Mouse (Mus musculus) limb, embryonic 15.5 days (tissue): ENCODE measurements around the gene Fhod1. TPM values are rescaled to one million over a fixed set of nuclear protein-coding genes. Genes with fewer than 3 reads are reported as not detected.

Source experiments
- ATAC-seq: fragments of 200-750 bp; cut with Nextera tagmentation; 2 replicates; pipeline ENCODE4 v1.8.0; 2017; ENCODE audit warnings: low read depth, moderate TSS enrichment; ENCODE audit not compliant: insufficient number of reproducible peaks, low FRiP score, low TSS enrichment
- H3K27ac ChIP-seq: fragments of 300-500 bp; sonication (generic); 2 replicates; pipeline ENCODE4 v1.5.1; 2015; ENCODE audit warnings: moderate library complexity, mild to moderate bottlenecking, inconsistent platforms
- H3K27me3 ChIP-seq: fragments of 300-500 bp; sonication (generic); 2 replicates; pipeline ENCODE4 v1.6.1; 2015; ENCODE audit warnings: inconsistent platforms
- H3K36me3 ChIP-seq: fragments of 300-500 bp; sonication (generic); 2 replicates; pipeline ENCODE4 v1.6.1; 2015; ENCODE audit warnings: inconsistent platforms
- H3K4me1 ChIP-seq: fragments of 300-500 bp; sonication (generic); 2 replicates; pipeline ENCODE4 v1.6.1; 2015; ENCODE audit warnings: inconsistent platforms
- H3K4me2 ChIP-seq: fragments of 300-500 bp; sonication (generic); 2 replicates; pipeline ENCODE4 v1.6.1; 2015; ENCODE audit warnings: mild to moderate bottlenecking, inconsistent platforms
- H3K4me3 ChIP-seq: fragments of 300-500 bp; sonication (generic); 2 replicates; pipeline ENCODE4 v1.5.1; 2015; ENCODE audit warnings: mild to moderate bottlenecking, inconsistent platforms
- H3K9ac ChIP-seq: fragments of 300-500 bp; sonication (generic); 2 replicates; pipeline ENCODE4 v1.6.1; 2015; ENCODE audit warnings: inconsistent platforms
- H3K9me3 ChIP-seq: fragments of 300-500 bp; sonication (generic); 2 replicates; pipeline ENCODE4 v1.6.1; 2016; ENCODE audit warnings: inconsistent platforms
- WGBS: fragments of 180-500 bp; shearing (Covaris S2); methylation state at CpG from one replicate; pipeline ENCODE4 v1.1.7; 2015; 5-methylcytosine and 5-hydroxymethylcytosine counted together
- polyA plus RNA-seq: library from polyadenylated mRNA; unstranded; fragments of >200 nt; fragmentation: Nextera tagmentation; extraction: Ambion mirVana; gene quantifications from 2 replicates; pipeline ENCODE4 v1.2.1, GENCODE M21; 2015

Fhod1 gene
- polyA plus RNA-seq, 1 experiment from 2014 or later: 1.8 TPM

- WGBS: 52% methylated on average over 12 of the region's 12 CpGs
- H3K4me2 ChIP-seq: no peak overlapping the region
- H3K9ac ChIP-seq: no peak overlapping the region
- H3K36me3 ChIP-seq: peaks cover 7% of the 10 kb centered on the region
- no peak for ATAC-seq
- H3K27ac ChIP-seq: peak overlapping the region; percentile 59
- H3K4me3 ChIP-seq: no peak overlapping the region
- no peaks in the 10 kb centered on the region for H3K27me3 ChIP-seq
- H3K9me3 ChIP-seq: no peaks in the 10 kb centered on the region
- H3K4me1 ChIP-seq: peaks cover 19% of the 10 kb centered on the region
Measured at GRCm38 (mm10) chr8:105361751-105362702, 14.3 kb upstream of the Fhod1 start.

GRCm38 (mm10) chr8:105359646-105360045 lies 11.9 kb upstream of the Fhod1 start:
- Histone ChIP-seq H3K4me3 (no peak overlapping the region), H3K27ac (no peak overlapping the region), H3K27me3 (no peaks in the 10 kb centered on the region), H3K36me3 (peaks cover 12% of the 10 kb centered on the region), H3K9me3 (no peaks in the 10 kb centered on the region), H3K9ac (no peak overlapping the region), H3K4me1 (peaks cover 27% of the 10 kb centered on the region), H3K4me2 (no peak overlapping the region)
- WGBS: 50% methylated on average over 4 of the region's 4 CpGs
- no peak for ATAC-seq

- peaks cover 31% of the 10 kb centered on the region for H3K4me1 ChIP-seq
- no peak overlapping the region for H3K4me3 ChIP-seq
- no peak overlapping the region for H3K4me2 ChIP-seq
- no peak for ATAC-seq
- no peaks in the 10 kb centered on the region for H3K9me3 ChIP-seq
- no peak overlapping the region for H3K27ac ChIP-seq
- H3K9ac ChIP-seq: no peak overlapping the region
- peaks cover 12% of the 10 kb centered on the region for H3K36me3 ChIP-seq
- H3K27me3 ChIP-seq: no peaks in the 10 kb centered on the region
- WGBS: 72% methylated on average over 15 of the region's 15 CpGs
Measured at GRCm38 (mm10) chr8:105359208-105359607, 11.5 kb upstream of the Fhod1 start.

- Histone ChIP-seq H3K9me3 (no peaks in the 10 kb centered on the region), H3K4me3 (no peak overlapping the region), H3K27ac (no peak overlapping the region), H3K4me1 (peaks cover 25% of the 10 kb centered on the region), H3K36me3 (peaks cover 12% of the 10 kb centered on the region), H3K27me3 (no peaks in the 10 kb centered on the region), H3K4me2 (no peak overlapping the region), H3K9ac (no peak overlapping the region)
- ATAC-seq: no peak
- 88% methylated on average over 14 of the region's 14 CpGs for WGBS
Measured at GRCm38 (mm10) chr8:105356681-105357080, 8.9 kb upstream of the Fhod1 start.

GRCm38 (mm10) chr8:105355179-105356024 lies 7.6 kb upstream of the Fhod1 start:
- Histone ChIP-seq H3K4me2 (no peak overlapping the region), H3K9ac (no peak overlapping the region), H3K27me3 (no peaks in the 10 kb centered on the region), H3K36me3 (peaks cover 12% of the 10 kb centered on the region), H3K4me1 (peaks cover 22% of the 10 kb centered on the region), H3K27ac (no peak overlapping the region), H3K4me3 (no peak overlapping the region), H3K9me3 (no peaks in the 10 kb centered on the region)
- WGBS: 63% methylated on average over 26 of the region's 26 CpGs
- ATAC-seq: no peak

GRCm38 (mm10) chr8:105354549-105354948 lies 6.8 kb upstream of the Fhod1 start:
- Histone ChIP-seq H3K36me3 (peaks cover 12% of the 10 kb centered on the region), H3K9me3 (no peaks in the 10 kb centered on the region), H3K4me1 (peaks cover 31% of the 10 kb centered on the region), H3K4me3 (no peak overlapping the region), H3K27ac (no peak overlapping the region; the same call in 1 of the 2 replicates), H3K9ac (no peak overlapping the region), H3K27me3 (no peaks in the 10 kb centered on the region), H3K4me2 (no peak overlapping the region)
- ATAC-seq: no peak
- 62% methylated on average over 4 of the region's 4 CpGs for WGBS

- no peaks in the 10 kb centered on the region for H3K9me3 ChIP-seq
- peaks cover 32% of the 10 kb centered on the region for H3K4me1 ChIP-seq
- ATAC-seq: no peak
- H3K4me2 ChIP-seq: no peak overlapping the region
- no peak overlapping the region for H3K9ac ChIP-seq
- H3K4me3 ChIP-seq: no peak overlapping the region
- H3K27ac ChIP-seq: no peak overlapping the region
- peaks cover 12% of the 10 kb centered on the region for H3K36me3 ChIP-seq
- H3K27me3 ChIP-seq: no peaks in the 10 kb centered on the region
- WGBS: 63% methylated on average over 8 of the region's 8 CpGs
Measured at GRCm38 (mm10) chr8:105353583-105354135, 5.9 kb upstream of the Fhod1 start.

GRCm38 (mm10) chr8:105350186-105350585 lies 2.4 kb upstream of the Fhod1 start:
- 32% methylated on average over 7 of the region's 7 CpGs for WGBS

GRCm38 (mm10) chr8:105349096-105349771 lies 1.5 kb upstream of the Fhod1 start:
- Histone ChIP-seq H3K4me1 (peaks cover 53% of the 10 kb centered on the region), H3K4me3 (peak overlapping the region; percentile 61), H3K4me2 (peak overlapping the region; percentile 98), H3K27me3 (no peaks in the 10 kb centered on the region), H3K27ac (peak overlapping the region; percentile 82), H3K9me3 (no peaks in the 10 kb centered on the region), H3K36me3 (no peaks in the 10 kb centered on the region), H3K9ac (peak overlapping the region; percentile 67)
- WGBS: 1% methylated on average over 41 of the region's 48 CpGs
- ATAC-seq: no peak

More at GRCm38 (mm10) chr8:105350186-105350585, 2.4 kb upstream of the Fhod1 start:
- no peaks in the 10 kb centered on the region for H3K27me3 ChIP-seq
- no peaks in the 10 kb centered on the region for H3K9me3 ChIP-seq
- H3K4me1 ChIP-seq: peaks cover 54% of the 10 kb centered on the region
- peak overlapping the region; percentile 61 for H3K4me3 ChIP-seq
- no peak for ATAC-seq
- H3K27ac ChIP-seq: no peak overlapping the region
- no peaks in the 10 kb centered on the region for H3K36me3 ChIP-seq
- H3K9ac ChIP-seq: no peak overlapping the region
- peak overlapping the region; percentile 98 for H3K4me2 ChIP-seq

- H3K27ac ChIP-seq: peak within 1 kb of the TSS; percentile 85
- no peaks in the 10 kb centered on the region for H3K36me3 ChIP-seq
- peak within 1 kb of the TSS; percentile 98 for H3K4me2 ChIP-seq
- peak within 1 kb of the TSS; percentile 67 for H3K9ac ChIP-seq
- WGBS: 0% methylated on average over 34 of the region's 34 CpGs
- no peaks in the 10 kb centered on the region for H3K9me3 ChIP-seq
- no peaks in the 10 kb centered on the region for H3K27me3 ChIP-seq
- H3K4me3 ChIP-seq: peak within 1 kb of the TSS; percentile 61
- H3K4me1 ChIP-seq: peaks cover 52% of the 10 kb centered on the region
- ATAC-seq: no peak
Measured at GRCm38 (mm10) chr8:105348450-105349095, 820 bp upstream of the Fhod1 start, which contains the start of gene Slc9a5. Gene Slc9a5, plus strand, starts transcription at chr8:105348843.
